Mouse (Mus musculus) liver, adult 2 months (tissue): ENCODE data around the gene Il2rb. TPM values are rescaled to one million over a fixed set of nuclear protein-coding genes. Genes with fewer than 3 reads are reported as not detected.
A peak's percentile ranks its signal among the peaks of the same experiment; 100 is the strongest.

Source experiments
- DNase-seq: peaks from one replicate; pipeline ENCODE4 v3.0.0-alpha.2; 2011; ENCODE audit warnings: low read depth, low spot score; ENCODE audit errors: extremely low read depth
- H3K27ac ChIP-seq: fragments of 200-500 bp; replicated peaks from 2 replicates; pipeline ENCODE4 v1.5.1; 2012; ENCODE audit warnings: low read depth, mild to moderate bottlenecking, control low read depth, inconsistent platforms, low read length; ENCODE audit not compliant: insufficient read depth
- H3K27me3 ChIP-seq: fragments of 200-500 bp; 2 replicates; pipeline ENCODE4 v1.6.1; 2012; ENCODE audit warnings: mild to moderate bottlenecking, moderate library complexity, low read length, inconsistent platforms; ENCODE audit not compliant: control insufficient read depth, insufficient read depth
- H3K36me3 ChIP-seq: fragments of 200-500 bp; 2 replicates; pipeline ENCODE4 v1.6.1; 2012; ENCODE audit warnings: low read length, inconsistent platforms; ENCODE audit not compliant: control insufficient read depth, insufficient read depth
- H3K4me1 ChIP-seq: fragments of 200-500 bp; 2 replicates; pipeline ENCODE4 v1.6.1; 2011; ENCODE audit warnings: low read length; ENCODE audit not compliant: control insufficient read depth, insufficient read depth
- H3K4me3 ChIP-seq: fragments of 200-500 bp; 2 replicates; pipeline ENCODE4 v1.5.1; 2011; ENCODE audit warnings: low read depth, mild to moderate bottlenecking, control low read depth, low read length, moderate library complexity; ENCODE audit not compliant: insufficient read depth
- H3K79me2 ChIP-seq: fragments of 200-500 bp; 2 replicates; pipeline ENCODE4 v1.6.1; 2012; ENCODE audit warnings: inconsistent platforms, mild to moderate bottlenecking, low read length, moderate library complexity; ENCODE audit not compliant: control insufficient read depth, insufficient read depth
- H3K9ac ChIP-seq: fragments of 200-500 bp; 2 replicates; pipeline ENCODE4 v1.6.1; 2012; ENCODE audit warnings: low read depth, mild to moderate bottlenecking, control low read depth, inconsistent platforms, low read length
- CTCF ChIP-seq: fragments of 200-500 bp; IDR thresholded peaks from 2 replicates; pipeline ENCODE4 v1.5.1; 2011; ENCODE audit warnings: low read depth, low read length, control low read depth
- POLR2A ChIP-seq: fragments of 200-500 bp; IDR thresholded peaks from 2 replicates; pipeline ENCODE4 v1.6.1; 2011; ENCODE audit warnings: low read length, control low read depth; ENCODE audit not compliant: insufficient read depth; ENCODE audit errors: extremely low read depth
- WGBS: fragments of 180-500 bp; shearing (Covaris S2); methylation state at CpG from one replicate; pipeline ENCODE4 v1.1.7; 2018; 5-methylcytosine and 5-hydroxymethylcytosine counted together
- polyA plus RNA-seq: library from polyadenylated mRNA; depleted of rRNA; stranded (reverse); fragments of >200 nt; gene quantifications from 2 replicates; pipeline ENCODE4 v1.2.3, GENCODE M21; 2012
- total RNA-seq: library from RNA; depleted of rRNA; stranded (reverse); fragments of >200 nt; gene quantifications from 2 replicates; pipeline ENCODE4 v1.2.3, GENCODE M21; 2014

Gene Il2rb
- total and polyA plus RNA-seq, 2 experiments, result 0.83 to 4.0 TPM

GRCm38 (mm10) chr15:78452929-78453328 lies 42.1 kb downstream of the Il2rb start:
- Histone ChIP-seq H3K9ac (no peak overlapping the region), H3K27ac (no peak overlapping the region), H3K79me2 (no peaks in the 10 kb centered on the region), H3K27me3 (no peaks in the 10 kb centered on the region), H3K4me3 (no peak overlapping the region), H3K4me1 (peaks cover 45% of the 10 kb centered on the region), H3K36me3 (peaks cover 11% of the 10 kb centered on the region; the same call in 1 of the 2 replicates)
- whole genome bisulfite sequencing, result 84% methylated on average over 3 of the region's 3 CpGs
- DNase-seq, result no peak
- TF ChIP-seq POLR2A (no peak), CTCF (no peak)

- Histone ChIP-seq H3K4me3 (no peak overlapping the region), H3K9ac (no peak overlapping the region), H3K27me3 (no peaks in the 10 kb centered on the region), H3K79me2 (no peaks in the 10 kb centered on the region), H3K36me3 (peaks cover 11% of the 10 kb centered on the region; the same call in 1 of the 2 replicates), H3K4me1 (peaks cover 35% of the 10 kb centered on the region), H3K27ac (no peak overlapping the region)
- TF ChIP-seq POLR2A (no peak), CTCF (no peak)
- no peak for DNase-seq
- WGBS, result 70% methylated on average over 2 of the region's 2 CpGs
These were observed 43.9 kb downstream of the Il2rb start for GRCm38 (mm10) chr15:78451201-78451600.

- H3K4me3 ChIP-seq, result no peak overlapping the region
- H3K27me3 ChIP-seq, result no peaks in the 10 kb centered on the region
- TF ChIP-seq CTCF (no peak), POLR2A (no peak)
- H3K4me1 ChIP-seq, result peaks cover 31% of the 10 kb centered on the region
- H3K36me3 ChIP-seq, result peaks cover 13% of the 10 kb centered on the region; the same call in 1 of the 2 replicates
- no peaks in the 10 kb centered on the region for H3K79me2 ChIP-seq
- no peak for DNase-seq
- peak overlapping the region; percentile 53 for H3K27ac ChIP-seq
- WGBS, result 84% methylated on average over 6 of the region's 6 CpGs
- peak overlapping the region; percentile 36; the same call in 1 of the 2 replicates for H3K9ac ChIP-seq
These were observed 44.7 kb downstream of the Il2rb start for GRCm38 (mm10) chr15:78450419-78450768.

GRCm38 (mm10) chr15:78449694-78450418 lies 45.2 kb downstream of the Il2rb start:
- DNase-seq, result peak; percentile 49
- H3K79me2 ChIP-seq, result no peaks in the 10 kb centered on the region
- WGBS, result 18% methylated on average over 7 of the region's 7 CpGs
- H3K9ac ChIP-seq, result peak overlapping the region; percentile 36; the same call in 1 of the 2 replicates
- no peak overlapping the region for H3K4me3 ChIP-seq
- H3K36me3 ChIP-seq, result peaks cover 13% of the 10 kb centered on the region; the same call in 1 of the 2 replicates
- H3K4me1 ChIP-seq, result peaks cover 26% of the 10 kb centered on the region
- peak overlapping the region; percentile 62 for H3K27ac ChIP-seq
- no peaks in the 10 kb centered on the region for H3K27me3 ChIP-seq
- TF ChIP-seq CTCF, result no peak
- no peak for TF ChIP-seq POLR2A

- TF ChIP-seq CTCF (no peak), POLR2A (no peak)
- H3K79me2 ChIP-seq, result no peaks in the 10 kb centered on the region
- H3K9ac ChIP-seq, result peak overlapping the region; percentile 41
- H3K4me1 ChIP-seq, result peaks cover 26% of the 10 kb centered on the region
- no peak for DNase-seq
- H3K27ac ChIP-seq, result peak overlapping the region; percentile 62
- 32% methylated on average over 6 of the region's 6 CpGs for WGBS
- peaks cover 5% of the 10 kb centered on the region; the same call in 1 of the 2 replicates for H3K36me3 ChIP-seq
- H3K27me3 ChIP-seq, result no peaks in the 10 kb centered on the region
- H3K4me3 ChIP-seq, result no peak overlapping the region
These were observed 45.9 kb downstream of the Il2rb start for GRCm38 (mm10) chr15:78449131-78449530.

- Histone ChIP-seq H3K79me2 (no peaks in the 10 kb centered on the region), H3K27me3 (no peaks in the 10 kb centered on the region), H3K27ac (peak overlapping the region; percentile 51; the same call in 1 of the 2 replicates), H3K9ac (no peak overlapping the region), H3K36me3 (peaks cover 5% of the 10 kb centered on the region; the same call in 1 of the 2 replicates), H3K4me1 (peaks cover 26% of the 10 kb centered on the region), H3K4me3 (no peak overlapping the region)
- WGBS, result 11% methylated on average over 22 of the region's 22 CpGs
- peak; percentile 83 for TF ChIP-seq CTCF
- no peak for TF ChIP-seq POLR2A
- peak; percentile 57 for DNase-seq
These were observed 47.1 kb downstream of the Il2rb start for GRCm38 (mm10) chr15:78447746-78448535.
